Mouse (Mus musculus): ENCODE data around the gene Arpc3.

GRCm38 (mm10) chr5:122403362-122403761, 11.7 kb downstream of the Arpc3 start:
- TF ChIP-seq CTCF (IDR thresholded peaks at IDR 0.05; ENCODE audit: control insufficient read depth, insufficient read depth, low read length) (no peak), POLR2A (IDR thresholded peaks at IDR 0.05; ENCODE audit: borderline replicate concordance, control insufficient read depth, low read depth, low read length) (no peak)

Measured in bone marrow, adult 2 months (tissue).